Mouse (Mus musculus): ENCODE data around the gene Zscan5b. TPM values are rescaled to one million over a fixed set of nuclear protein-coding genes. Genes with fewer than 3 reads are reported as not detected.
"Not testable (repeated sequence)": the region's sequence is repeated elsewhere in the genome, so short reads cannot be mapped to it uniquely, and the experiment has no call there.

The Zscan5b gene
- not detected in 2 replicates for polyA plus RNA-seq (2014; fragmentation: Nextera tagmentation; extraction: Ambion mirVana)

DNA sequence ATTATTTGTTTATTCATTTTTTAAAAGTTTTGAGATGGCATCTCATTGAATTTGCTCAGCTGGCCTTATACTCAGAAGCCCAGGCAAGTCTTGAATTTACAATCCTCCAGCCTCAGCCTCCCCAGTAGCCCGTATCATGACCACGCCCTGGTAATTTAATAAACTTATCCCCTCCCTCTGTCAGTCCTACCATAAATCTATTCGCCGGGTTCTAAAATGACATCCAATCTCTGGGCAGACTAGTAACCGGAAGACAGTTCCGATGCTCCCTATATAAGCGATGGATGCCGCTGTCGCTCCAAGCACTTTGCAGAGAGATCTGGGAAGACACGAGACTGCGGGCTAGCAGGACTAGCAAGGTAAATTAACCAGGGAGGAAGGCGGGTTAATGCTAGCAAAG, at the start of gene Zscan5b:
Zscan5b (plus strand) TSS at position 301 of the 400 bp plus-strand sequence.
- no peak within 1 kb of the TSS for H3K27ac ChIP-seq (ENCODE audit: low read depth, low read length)
- ATAC-seq (replicated peaks; ENCODE audit: insufficient number of reproducible peaks, low FRiP score, low TSS enrichment), result no peak
- no peaks in the 10 kb centered on the region for H3K4me1 ChIP-seq (ENCODE audit: control insufficient read depth, insufficient read depth, low read length)
- no peaks in the 10 kb centered on the region for H3K27me3 ChIP-seq (ENCODE audit: control insufficient read depth, insufficient read depth, low read length)
- 87% methylated on average over 12 of the region's 12 CpGs for WGBS (ENCODE audit: insufficient replicate concordance)
- H3K4me2 ChIP-seq, result no peak within 1 kb of the TSS
- H3K36me3 ChIP-seq (ENCODE audit: control insufficient read depth, insufficient read depth, low read length), result no peaks in the 10 kb centered on the region
- H3K4me3 ChIP-seq (ENCODE audit: low read depth, low read length), result no peak within 1 kb of the TSS
- no peak within 1 kb of the TSS for H3K9ac ChIP-seq (ENCODE audit: low read depth, low read length)
- H3K9me3 ChIP-seq (replicated peaks; ENCODE audit: control insufficient read depth, low read length), result 0 out of 2 replicates have a peak, but pooled peaks cover 3% of the 10 kb centered on the region

GRCm38 (mm10) chr7:6172674-6173244, 49.3 kb upstream of the Zscan5b start:
- Histone ChIP-seq H3K27ac (ENCODE audit: low read depth, low read length) (0 out of 2 replicates have a peak overlapping the region, but pooled peaks have one; percentile 78), H3K9ac (ENCODE audit: low read depth, low read length) (peak overlapping the region; percentile 86), H3K4me1 (ENCODE audit: control insufficient read depth, insufficient read depth, low read length) (peaks cover 7% of the 10 kb centered on the region; the same call in 1 of the 2 replicates), H3K27me3 (ENCODE audit: control insufficient read depth, insufficient read depth, low read length) (no peaks in the 10 kb centered on the region; the same call in 1 of the 2 replicates), H3K36me3 (ENCODE audit: control insufficient read depth, insufficient read depth, low read length) (no peaks in the 10 kb centered on the region), H3K4me2 (peak overlapping the region; percentile 93), H3K4me3 (ENCODE audit: low read depth, low read length) (peak overlapping the region; percentile 75), H3K9me3 (replicated peaks; ENCODE audit: control insufficient read depth, low read length) (no peaks in the 10 kb centered on the region)
- 2% methylated on average over 28 of the region's 28 CpGs for WGBS (ENCODE audit: insufficient replicate concordance)
- ATAC-seq (replicated peaks; ENCODE audit: insufficient number of reproducible peaks, low FRiP score, low TSS enrichment), result peak; percentile 28

DNA sequence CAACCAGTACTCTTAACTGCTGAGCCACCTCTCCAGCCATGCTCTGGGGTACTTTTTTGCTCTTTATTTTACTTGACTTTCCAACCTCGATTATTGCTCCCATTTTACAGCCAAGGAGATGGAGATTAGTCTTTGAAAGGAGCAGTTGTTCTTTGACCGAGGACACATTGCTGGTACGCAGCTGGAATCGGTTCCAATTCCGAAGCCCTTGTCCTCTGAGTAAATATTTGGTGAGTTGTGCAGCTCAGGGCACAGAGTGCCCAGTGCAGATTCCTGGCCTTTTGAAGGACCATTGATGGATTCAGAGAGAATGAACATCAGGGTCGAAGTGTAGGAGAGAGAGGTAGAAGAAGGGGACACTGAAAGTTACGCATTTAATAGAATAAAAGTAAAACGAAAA, 48.2 kb upstream of the Zscan5b start:
- H3K27me3 ChIP-seq (ENCODE audit: control insufficient read depth, insufficient read depth, low read length), result no peaks in the 10 kb centered on the region
- ATAC-seq (replicated peaks; ENCODE audit: insufficient number of reproducible peaks, low FRiP score, low TSS enrichment), result no peak
- 83% methylated on average over 8 of the region's 8 CpGs for WGBS (ENCODE audit: insufficient replicate concordance)
- no peaks in the 10 kb centered on the region for H3K9me3 ChIP-seq (replicated peaks; ENCODE audit: control insufficient read depth, low read length)
- H3K36me3 ChIP-seq (ENCODE audit: control insufficient read depth, insufficient read depth, low read length), result no peaks in the 10 kb centered on the region
- peaks cover 7% of the 10 kb centered on the region; the same call in 1 of the 2 replicates for H3K4me1 ChIP-seq (ENCODE audit: control insufficient read depth, insufficient read depth, low read length)
- H3K27ac ChIP-seq (ENCODE audit: low read depth, low read length), result no peak overlapping the region
- H3K4me3 ChIP-seq (ENCODE audit: low read depth, low read length), result no peak overlapping the region
- H3K9ac ChIP-seq (ENCODE audit: low read depth, low read length), result no peak overlapping the region
- no peak overlapping the region for H3K4me2 ChIP-seq

DNA sequence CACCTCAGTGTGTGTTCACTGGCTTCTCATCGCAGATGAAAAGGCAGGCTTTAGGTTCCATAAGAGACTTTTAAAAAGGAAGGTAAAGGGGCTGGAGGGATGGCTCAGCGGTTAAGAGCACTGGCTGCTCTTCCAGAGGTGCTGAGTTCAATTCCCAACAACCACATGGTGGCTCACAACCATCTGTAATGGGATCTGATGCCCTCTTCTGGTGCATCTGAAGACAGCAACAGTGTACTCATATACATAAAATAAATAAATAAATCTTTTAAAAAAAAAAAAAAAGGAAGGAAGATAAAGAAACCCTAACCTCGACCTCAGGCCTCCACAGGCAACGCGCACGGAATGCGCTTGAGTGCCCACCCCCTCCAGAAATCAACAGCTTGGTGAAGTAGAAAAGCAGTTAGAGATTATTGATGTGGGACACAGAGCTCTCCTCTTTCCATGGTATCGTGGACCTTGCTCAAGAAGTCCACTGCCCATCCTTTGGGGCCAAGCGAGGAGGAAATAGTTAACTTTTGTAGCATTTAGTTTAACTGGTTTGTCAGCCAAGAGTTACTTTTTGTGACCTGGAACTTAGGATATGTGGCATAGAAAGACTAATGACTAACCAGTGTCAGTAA, 47.6 kb upstream of the Zscan5b start:
- not testable (repeated sequence) for H3K4me3 ChIP-seq (ENCODE audit: low read depth, low read length); H3K9ac ChIP-seq (ENCODE audit: low read depth, low read length); H3K4me1 ChIP-seq (ENCODE audit: control insufficient read depth, insufficient read depth, low read length); ATAC-seq (replicated peaks; ENCODE audit: insufficient number of reproducible peaks, low FRiP score, low TSS enrichment); H3K9me3 ChIP-seq (replicated peaks; ENCODE audit: control insufficient read depth, low read length); H3K36me3 ChIP-seq (ENCODE audit: control insufficient read depth, insufficient read depth, low read length); H3K27ac ChIP-seq (ENCODE audit: low read depth, low read length); H3K27me3 ChIP-seq (ENCODE audit: control insufficient read depth, insufficient read depth, low read length); H3K4me2 ChIP-seq
- 72% methylated on average over 9 of the region's 9 CpGs for WGBS (ENCODE audit: insufficient replicate concordance)

- no peaks in the 10 kb centered on the region for H3K9me3 ChIP-seq (replicated peaks; ENCODE audit: control insufficient read depth, low read length)
- no peak for ATAC-seq (replicated peaks; ENCODE audit: insufficient number of reproducible peaks, low FRiP score, low TSS enrichment)
- 0 out of 2 replicates have a peak, but pooled peaks cover 3% of the 10 kb centered on the region for H3K36me3 ChIP-seq (ENCODE audit: control insufficient read depth, insufficient read depth, low read length)
- no peak overlapping the region for H3K4me3 ChIP-seq (ENCODE audit: low read depth, low read length)
- no peak overlapping the region for H3K27ac ChIP-seq (ENCODE audit: low read depth, low read length)
- no peak overlapping the region for H3K4me2 ChIP-seq
- H3K9ac ChIP-seq (ENCODE audit: low read depth, low read length), result no peak overlapping the region
- no peaks in the 10 kb centered on the region for H3K27me3 ChIP-seq (ENCODE audit: control insufficient read depth, insufficient read depth, low read length)
- H3K4me1 ChIP-seq (ENCODE audit: control insufficient read depth, insufficient read depth, low read length), result 0 out of 2 replicates have a peak, but pooled peaks cover 3% of the 10 kb centered on the region
These were observed 43.1 kb upstream of the Zscan5b start for GRCm38 (mm10) chr7:6179013-6179412.

DNA sequence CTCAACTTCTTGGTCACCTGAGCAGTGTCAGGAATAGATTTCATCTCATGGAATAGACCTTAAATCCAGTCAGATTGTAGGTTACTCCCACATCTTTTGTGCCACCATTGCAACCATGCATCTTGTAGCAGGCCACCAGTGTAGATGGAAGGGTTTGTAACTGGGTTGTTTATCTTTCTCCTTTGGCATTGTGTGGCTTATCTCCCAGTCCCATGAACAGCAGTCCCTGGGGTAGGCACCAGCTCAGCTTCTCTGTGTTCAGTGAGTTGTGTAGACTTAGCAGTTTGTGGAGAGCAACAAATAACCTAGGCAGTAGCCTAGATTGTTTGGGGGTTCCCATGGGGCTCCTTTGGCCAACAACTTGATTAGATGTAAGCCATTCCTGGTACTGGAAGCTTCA, 39.2 kb upstream of the Zscan5b start:
- Histone ChIP-seq H3K4me1 (ENCODE audit: control insufficient read depth, insufficient read depth, low read length) (no peaks in the 10 kb centered on the region), H3K4me3 (ENCODE audit: low read depth, low read length) (no peak overlapping the region), H3K27me3 (ENCODE audit: control insufficient read depth, insufficient read depth, low read length) (no peaks in the 10 kb centered on the region), H3K36me3 (ENCODE audit: control insufficient read depth, insufficient read depth, low read length) (peaks cover 7% of the 10 kb centered on the region), H3K27ac (ENCODE audit: low read depth, low read length) (no peak overlapping the region), H3K9me3 (replicated peaks; ENCODE audit: control insufficient read depth, low read length) (no peaks in the 10 kb centered on the region), H3K9ac (ENCODE audit: low read depth, low read length) (no peak overlapping the region), H3K4me2 (no peak overlapping the region)
- ATAC-seq (replicated peaks; ENCODE audit: insufficient number of reproducible peaks, low FRiP score, low TSS enrichment), result no peak

GRCm38 (mm10) chr7:6183802-6184201, 38.3 kb upstream of the Zscan5b start:
- Histone ChIP-seq H3K36me3 (ENCODE audit: control insufficient read depth, insufficient read depth, low read length) (peaks cover 10% of the 10 kb centered on the region), H3K4me2 (no peak overlapping the region), H3K4me1 (ENCODE audit: control insufficient read depth, insufficient read depth, low read length) (no peaks in the 10 kb centered on the region), H3K9me3 (replicated peaks; ENCODE audit: control insufficient read depth, low read length) (no peaks in the 10 kb centered on the region), H3K9ac (ENCODE audit: low read depth, low read length) (no peak overlapping the region), H3K27me3 (ENCODE audit: control insufficient read depth, insufficient read depth, low read length) (no peaks in the 10 kb centered on the region), H3K27ac (ENCODE audit: low read depth, low read length) (no peak overlapping the region), H3K4me3 (ENCODE audit: low read depth, low read length) (no peak overlapping the region)
- no peak for ATAC-seq (replicated peaks; ENCODE audit: insufficient number of reproducible peaks, low FRiP score, low TSS enrichment)
- WGBS (ENCODE audit: insufficient replicate concordance), result 90% methylated on average over 19 of the region's 19 CpGs

DNA sequence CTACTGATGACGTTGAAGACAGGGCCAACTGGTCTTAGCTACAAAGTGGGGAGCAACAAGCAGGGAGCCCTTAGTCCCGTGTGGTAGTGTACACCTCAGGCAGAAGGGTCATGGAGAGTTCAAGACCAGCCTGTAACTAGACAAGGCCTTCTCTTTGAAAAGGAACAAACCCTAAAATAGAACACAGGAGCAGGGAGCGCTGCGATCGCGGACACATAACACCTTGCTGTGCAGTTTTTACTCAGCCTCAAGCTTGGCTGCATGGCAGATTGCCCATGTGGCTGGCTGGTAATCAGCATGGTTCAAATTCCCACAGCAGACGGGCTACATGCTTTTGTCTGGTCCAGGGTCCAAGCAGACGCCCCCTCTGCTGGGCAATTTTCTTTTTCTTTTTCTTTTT, 37.6 kb upstream of the Zscan5b start:
- 51% methylated on average over 8 of the region's 8 CpGs for WGBS (ENCODE audit: insufficient replicate concordance)
- H3K36me3 ChIP-seq (ENCODE audit: control insufficient read depth, insufficient read depth, low read length), result peaks cover 14% of the 10 kb centered on the region
- H3K9me3 ChIP-seq (replicated peaks; ENCODE audit: control insufficient read depth, low read length), result no peaks in the 10 kb centered on the region
- ATAC-seq (replicated peaks; ENCODE audit: insufficient number of reproducible peaks, low FRiP score, low TSS enrichment), result no peak
- H3K4me3 ChIP-seq (ENCODE audit: low read depth, low read length), result no peak overlapping the region
- no peak overlapping the region for H3K27ac ChIP-seq (ENCODE audit: low read depth, low read length)
- H3K27me3 ChIP-seq (ENCODE audit: control insufficient read depth, insufficient read depth, low read length), result peaks cover 5% of the 10 kb centered on the region
- H3K9ac ChIP-seq (ENCODE audit: low read depth, low read length), result no peak overlapping the region
- H3K4me1 ChIP-seq (ENCODE audit: control insufficient read depth, insufficient read depth, low read length), result no peaks in the 10 kb centered on the region
- no peak overlapping the region for H3K4me2 ChIP-seq

DNA sequence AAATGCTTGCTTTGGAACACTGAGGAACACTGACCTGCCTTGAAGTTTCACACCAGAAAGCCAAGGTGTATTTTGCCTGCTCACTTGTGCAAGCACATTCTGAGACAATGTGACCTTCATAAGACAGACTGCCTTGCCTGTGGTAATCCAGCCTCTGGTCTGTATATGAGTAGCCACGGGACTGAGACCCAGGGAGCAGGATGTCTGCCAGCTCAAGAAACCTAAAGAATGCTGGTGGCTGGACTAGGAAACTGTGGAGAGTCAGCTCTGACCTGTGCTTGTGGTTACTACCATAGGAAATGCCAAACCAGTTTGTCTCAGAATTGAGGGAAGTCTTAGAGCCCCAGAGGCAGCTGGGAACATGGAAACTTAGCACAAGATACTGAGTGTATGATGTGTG, 36.7 kb upstream of the Zscan5b start:
- Histone ChIP-seq H3K36me3 (ENCODE audit: control insufficient read depth, insufficient read depth, low read length) (peaks cover 15% of the 10 kb centered on the region), H3K27me3 (ENCODE audit: control insufficient read depth, insufficient read depth, low read length) (peaks cover 7% of the 10 kb centered on the region), H3K9me3 (replicated peaks; ENCODE audit: control insufficient read depth, low read length) (no peaks in the 10 kb centered on the region), H3K27ac (ENCODE audit: low read depth, low read length) (no peak overlapping the region), H3K4me3 (ENCODE audit: low read depth, low read length) (no peak overlapping the region), H3K4me2 (no peak overlapping the region), H3K4me1 (ENCODE audit: control insufficient read depth, insufficient read depth, low read length) (no peaks in the 10 kb centered on the region), H3K9ac (ENCODE audit: low read depth, low read length) (no peak overlapping the region)
- WGBS (ENCODE audit: insufficient replicate concordance), result 79% methylated on average over 1 of the region's 1 CpGs
- ATAC-seq (replicated peaks; ENCODE audit: insufficient number of reproducible peaks, low FRiP score, low TSS enrichment), result no peak

Measured in heart, embryonic 11.5 days (tissue).